Mouse (Mus musculus) hindbrain, embryonic 14.5 days (tissue): ENCODE measurements around the gene Sacm1l. TPM values are rescaled to one million over a fixed set of nuclear protein-coding genes. Genes with fewer than 3 reads are reported as not detected.

Experiments used
- ATAC-seq: fragments of 200-750 bp; cut with Nextera tagmentation; 2 replicates; pipeline ENCODE4 v1.8.0; 2017; ENCODE audit warnings: moderate number of reproducible peaks, mild to moderate bottlenecking, moderate TSS enrichment, moderate library complexity; ENCODE audit not compliant: low FRiP score
- DNase-seq: peaks from one replicate; pipeline ENCODE4 v3.0.0-alpha.2; 2015; ENCODE audit warnings: low spot score
- H3K27ac ChIP-seq: fragments of 300-500 bp; sonication (generic); 2 replicates; pipeline ENCODE4 v1.5.1; 2014; ENCODE audit warnings: mild to moderate bottlenecking, moderate library complexity
- H3K27me3 ChIP-seq: fragments of 300-500 bp; sonication (generic); 2 replicates; pipeline ENCODE4 v1.6.1; 2014; ENCODE audit warnings: mild to moderate bottlenecking, low read length, mixed read lengths; ENCODE audit not compliant: control insufficient read depth, insufficient read depth
- H3K36me3 ChIP-seq: fragments of 300-500 bp; sonication (generic); replicated peaks from 2 replicates; pipeline ENCODE4 v1.6.1; 2014; ENCODE audit not compliant: control insufficient read depth, insufficient read depth
- H3K4me1 ChIP-seq: fragments of 300-500 bp; sonication (generic); replicated peaks from 2 replicates; pipeline ENCODE4 v1.6.1; 2014; ENCODE audit warnings: antibody characterized with exemption, low read length, mixed read lengths; ENCODE audit not compliant: control insufficient read depth, insufficient read depth
- H3K4me2 ChIP-seq: fragments of 300-500 bp; sonication (generic); replicated peaks from 2 replicates; pipeline ENCODE4 v1.6.1; 2014; ENCODE audit warnings: mild to moderate bottlenecking, moderate library complexity
- H3K4me3 ChIP-seq: fragments of 300-500 bp; sonication (generic); replicated peaks from 2 replicates; pipeline ENCODE4 v1.5.1; 2014; ENCODE audit warnings: mild to moderate bottlenecking, low read length
- H3K9ac ChIP-seq: fragments of 300-500 bp; sonication (generic); 2 replicates; pipeline ENCODE4 v1.6.1; 2014
- H3K9me3 ChIP-seq: fragments of 300-500 bp; sonication (generic); 2 replicates; pipeline ENCODE4 v1.6.1; 2016; ENCODE audit warnings: low read length; ENCODE audit not compliant: control insufficient read depth
- WGBS: fragments of 180-500 bp; shearing (Covaris S2); extraction: QIAGEN DNeasy Blood & Tissue Kit; methylation state at CpG from one replicate; pipeline ENCODE4 v1.1.7; 2014; 5-methylcytosine and 5-hydroxymethylcytosine counted together
- polyA plus RNA-seq: library from polyadenylated mRNA; unstranded; fragments of >200 nt; fragmentation: Nextera tagmentation; extraction: Ambion mirVana; gene quantifications from 2 replicates; pipeline ENCODE4 v1.2.1, GENCODE M21; 2014

The Sacm1l gene
- polyA plus RNA-seq, 1 experiment from 2014 or later: 56.7 TPM

- Histone ChIP-seq H3K4me1 (peaks cover 29% of the 10 kb centered on the region), H3K4me2 (peak overlapping the region; percentile 63), H3K36me3 (0 out of 2 replicates have a peak, but pooled peaks cover 3% of the 10 kb centered on the region), H3K9me3 (no peaks in the 10 kb centered on the region), H3K9ac (peak overlapping the region; percentile 98; the same call in 1 of the 2 replicates), H3K27me3 (no peaks in the 10 kb centered on the region), H3K27ac (no peak overlapping the region), H3K4me3 (peak overlapping the region; percentile 87)
- ATAC-seq: no peak
- DNase-seq: no peak
These were observed 1.7 kb downstream of the Sacm1l start for GRCm38 (mm10) chr9:123531234-123531633.

GRCm38 (mm10) chr9:123536613-123537012 lies 7.1 kb downstream of the Sacm1l start:
- no peak overlapping the region for H3K4me2 ChIP-seq
- H3K36me3 ChIP-seq: 0 out of 2 replicates have a peak, but pooled peaks cover 3% of the 10 kb centered on the region
- no peaks in the 10 kb centered on the region for H3K9me3 ChIP-seq
- no peak for ATAC-seq
- DNase-seq: no peak
- 96% methylated on average over 2 of the region's 2 CpGs for WGBS
- H3K27me3 ChIP-seq: no peaks in the 10 kb centered on the region
- H3K4me3 ChIP-seq: no peak overlapping the region
- peaks cover 12% of the 10 kb centered on the region; the same call in 1 of the 2 replicates for H3K4me1 ChIP-seq
- no peak overlapping the region for H3K27ac ChIP-seq
- H3K9ac ChIP-seq: no peak overlapping the region

- Histone ChIP-seq H3K36me3 (0 out of 2 replicates have a peak, but pooled peaks cover 5% of the 10 kb centered on the region), H3K4me1 (0 out of 2 replicates have a peak, but pooled peaks cover 7% of the 10 kb centered on the region), H3K27me3 (no peaks in the 10 kb centered on the region), H3K4me2 (no peak overlapping the region), H3K27ac (no peak overlapping the region), H3K9ac (no peak overlapping the region), H3K9me3 (no peaks in the 10 kb centered on the region), H3K4me3 (no peak overlapping the region)
- DNase-seq: no peak
- ATAC-seq: no peak
- 79% methylated on average over 4 of the region's 4 CpGs for WGBS
These were observed 8.6 kb downstream of the Sacm1l start for GRCm38 (mm10) chr9:123538189-123538588.

GRCm38 (mm10) chr9:123539093-123539492 lies 9.5 kb downstream of the Sacm1l start:
- no peak overlapping the region for H3K4me2 ChIP-seq
- 67% methylated on average over 1 of the region's 1 CpGs for WGBS
- H3K27ac ChIP-seq: no peak overlapping the region
- no peak overlapping the region for H3K9ac ChIP-seq
- peaks cover 14% of the 10 kb centered on the region for H3K36me3 ChIP-seq
- 0 out of 2 replicates have a peak, but pooled peaks cover 7% of the 10 kb centered on the region for H3K4me1 ChIP-seq
- no peak overlapping the region for H3K4me3 ChIP-seq
- H3K27me3 ChIP-seq: no peaks in the 10 kb centered on the region
- ATAC-seq (no peak), DNase-seq (no peak)
- no peaks in the 10 kb centered on the region for H3K9me3 ChIP-seq

GRCm38 (mm10) chr9:123539823-123540222 lies 10.3 kb downstream of the Sacm1l start:
- 0 out of 2 replicates have a peak, but pooled peaks cover 7% of the 10 kb centered on the region for H3K4me1 ChIP-seq
- no peak overlapping the region for H3K4me2 ChIP-seq
- ATAC-seq (no peak), DNase-seq (no peak)
- H3K27me3 ChIP-seq: no peaks in the 10 kb centered on the region
- no peaks in the 10 kb centered on the region for H3K9me3 ChIP-seq
- H3K36me3 ChIP-seq: peaks cover 18% of the 10 kb centered on the region
- H3K4me3 ChIP-seq: no peak overlapping the region
- no peak overlapping the region for H3K9ac ChIP-seq
- 87% methylated on average over 2 of the region's 2 CpGs for WGBS
- no peak overlapping the region for H3K27ac ChIP-seq

GRCm38 (mm10) chr9:123554599-123554998 lies 25.0 kb downstream of the Sacm1l start:
- H3K4me3 ChIP-seq: no peak overlapping the region
- no peak overlapping the region for H3K9ac ChIP-seq
- H3K27me3 ChIP-seq: no peaks in the 10 kb centered on the region
- ATAC-seq (no peak), DNase-seq (no peak)
- no peak overlapping the region for H3K4me2 ChIP-seq
- H3K36me3 ChIP-seq: peaks cover 94% of the 10 kb centered on the region
- H3K9me3 ChIP-seq: no peaks in the 10 kb centered on the region
- H3K27ac ChIP-seq: no peak overlapping the region
- no peaks in the 10 kb centered on the region for H3K4me1 ChIP-seq
- WGBS: 18% methylated on average over 3 of the region's 3 CpGs

GRCm38 (mm10) chr9:123577360-123578192 lies 48.0 kb downstream of the Sacm1l start:
- no peak for ATAC-seq
- H3K9me3 ChIP-seq: no peaks in the 10 kb centered on the region
- H3K36me3 ChIP-seq: peaks cover 66% of the 10 kb centered on the region
- H3K27ac ChIP-seq: no peak overlapping the region
- H3K27me3 ChIP-seq: no peaks in the 10 kb centered on the region
- no peak overlapping the region for H3K9ac ChIP-seq
- H3K4me3 ChIP-seq: no peak overlapping the region
- no peaks in the 10 kb centered on the region for H3K4me1 ChIP-seq
- DNase-seq: no peak
- H3K4me2 ChIP-seq: no peak overlapping the region
- 83% methylated on average over 10 of the region's 10 CpGs for WGBS

GRCm38 (mm10) chr9:123589240-123589910 lies 59.8 kb downstream of the Sacm1l start:
- no peak overlapping the region for H3K27ac ChIP-seq
- ATAC-seq (no peak), DNase-seq (no peak)
- WGBS: 86% methylated on average over 7 of the region's 7 CpGs
- no peaks in the 10 kb centered on the region for H3K9me3 ChIP-seq
- no peak overlapping the region for H3K9ac ChIP-seq
- no peak overlapping the region for H3K4me2 ChIP-seq
- H3K36me3 ChIP-seq: peaks cover 74% of the 10 kb centered on the region
- no peaks in the 10 kb centered on the region for H3K27me3 ChIP-seq
- no peaks in the 10 kb centered on the region for H3K4me1 ChIP-seq
- H3K4me3 ChIP-seq: no peak overlapping the region

GRCm38 (mm10) chr9:123595194-123595593 lies 65.6 kb downstream of the Sacm1l start:
- ATAC-seq: no peak
- no peak overlapping the region for H3K27ac ChIP-seq
- no peaks in the 10 kb centered on the region for H3K27me3 ChIP-seq
- peaks cover 24% of the 10 kb centered on the region for H3K36me3 ChIP-seq
- no peaks in the 10 kb centered on the region for H3K9me3 ChIP-seq
- H3K4me1 ChIP-seq: no peaks in the 10 kb centered on the region
- 95% methylated on average over 4 of the region's 4 CpGs for WGBS
- no peak overlapping the region for H3K9ac ChIP-seq
- no peak overlapping the region for H3K4me2 ChIP-seq
- no peak overlapping the region for H3K4me3 ChIP-seq
- DNase-seq: no peak
